Mouse (Mus musculus) central nervous system, embryonic 14 days (tissue): ENCODE data around the gene Kcne4. TPM values are rescaled to one million over a fixed set of nuclear protein-coding genes. Genes with fewer than 3 reads are reported as not detected.

ENCODE experiments used
- polyA plus RNA-seq: library from polyadenylated mRNA; depleted of rRNA; stranded (reverse); fragments of >200 nt; gene quantifications from 2 replicates; pipeline ENCODE4 v1.2.3, GENCODE M21; 2012; rRNA removed

The Kcne4 gene
- 1.3 and 2.2 TPM in 2 replicates for polyA plus RNA-seq

DNA sequence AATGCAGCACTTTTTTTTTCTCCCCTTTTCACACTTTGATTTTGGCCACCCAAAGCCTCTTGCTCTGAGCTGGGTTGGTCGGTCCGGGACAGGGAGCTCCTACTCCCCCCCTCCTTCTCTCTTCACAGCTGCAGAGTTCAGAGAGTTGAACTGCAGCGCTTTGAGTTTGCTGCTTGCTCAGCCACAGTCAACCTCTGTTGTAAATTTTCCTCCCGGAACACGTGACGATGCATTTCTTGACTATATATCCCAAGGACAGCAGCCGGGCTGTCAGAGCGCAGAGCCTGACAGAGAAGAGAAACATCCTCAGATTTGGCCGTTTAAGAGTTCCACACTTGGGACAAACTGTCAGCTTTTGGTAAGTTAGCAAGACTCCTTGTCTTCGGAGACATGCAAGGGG is at the start of gene Kcne4:
Kcne4 (plus strand) TSS at position 120 of the 400 bp plus-strand sequence.

Other genes with a start within 250 kb of the Kcne4 start
- 43.3 and 45.0 TPM in 2 replicates for gene Acsl3, start 158.9 kb upstream of the Kcne4 start, polyA plus RNA-seq
- 4.4 and 4.9 TPM in 2 replicates for gene Utp14b, start 158.7 kb upstream of the Kcne4 start, polyA plus RNA-seq